Comparison of ENCODE assay signal across 10 mouse cellular contexts in the genomic region with DNA sequence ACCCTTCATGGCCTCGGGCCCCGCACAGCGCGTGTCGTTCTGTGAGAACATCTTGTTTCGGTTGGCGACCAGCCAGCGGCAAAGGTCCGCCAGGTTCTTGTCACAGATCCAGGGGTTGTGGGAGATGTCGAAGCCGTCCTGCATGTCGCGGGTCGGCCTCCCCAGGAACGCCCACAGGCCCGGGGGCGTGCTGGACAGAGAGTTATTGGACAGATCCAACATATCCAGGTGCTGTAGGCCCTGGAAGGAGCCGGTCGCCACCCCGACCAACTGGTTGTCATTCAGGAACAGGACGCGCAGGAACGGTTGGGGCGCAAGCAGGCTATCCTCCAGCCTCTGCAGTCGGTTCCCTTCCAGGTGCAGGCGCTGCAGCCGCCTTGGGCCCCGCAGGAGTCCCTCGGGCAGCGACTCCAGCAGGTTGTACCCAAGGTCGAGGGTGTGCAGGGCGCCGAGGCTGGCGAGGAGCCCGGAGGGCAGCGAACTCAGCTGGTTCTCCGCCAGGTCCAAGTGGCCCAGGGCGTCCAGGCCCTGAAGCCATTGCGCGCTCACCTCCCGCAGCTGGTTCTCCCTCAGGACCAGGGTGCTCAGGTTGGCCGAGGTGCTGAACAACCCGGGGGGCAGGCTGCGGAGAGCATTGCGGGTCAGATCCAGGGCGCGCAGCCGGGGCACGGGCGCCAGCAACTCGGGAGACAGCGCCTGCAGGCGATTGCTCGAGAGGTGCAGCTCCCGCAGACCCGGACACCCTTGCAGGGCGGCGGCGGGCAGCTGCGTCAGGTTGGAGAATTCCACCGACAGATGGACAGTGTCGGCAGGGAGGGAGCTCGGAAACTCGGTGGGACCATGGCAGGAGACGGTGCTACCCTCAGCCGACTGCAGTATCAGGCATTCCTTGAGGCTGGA. TPM values are rescaled to one million over a fixed set of nuclear protein-coding genes. Genes with fewer than 3 reads are reported as not detected.
DNase-seq lines count a peak whose midpoint lies in the region; ATAC-seq and TF ChIP-seq lines count a peak whose summit lies in the region.
"Had no signal": no experiment of that assay in that cellular context is flagged by ENCODE, and none has a peak within 500 bp of the region (broad histone marks: within the 10 kb centered on the region; RNA-seq: fewer than 3 reads in every experiment).

No protein-coding gene starts in this region.

- no peaks in the 10 kb centered on the region for H3K36me3 ChIP-seq in limb, embryonic 12.5 days
- H3K36me3 ChIP-seq in stomach, embryonic 16.5 days (ENCODE audit: control insufficient read depth, insufficient read depth, low read length) = no peaks in the 10 kb centered on the region

- TF ChIP-seq POLR2A in cortical plate, adult 2 months (IDR thresholded peaks at IDR 0.05; ENCODE audit: extremely low read depth, insufficient read depth, low read length) = no peak

- H3K27ac ChIP-seq in cortical plate, adult 2 months (ENCODE audit: insufficient read depth, low read length) = no peak overlapping the region
- H3K27ac ChIP-seq in limb, embryonic 12.5 days = no peak overlapping the region
- H3K27ac ChIP-seq in stomach, embryonic 16.5 days (ENCODE audit: low read length) = no peak overlapping the region

- peak; percentile 59 to 73 for DNase-seq in lung, adult 18-20 months
- no peak for DNase-seq in lung, postnatal 25 days (ENCODE audit: low spot score)
- DNase-seq in heart, postnatal 36 days = peak; percentile 73 to 77
- no peak for DNase-seq in left cerebral cortex, adult 8-10 months (ENCODE audit: low spot score in 2 of 2)
- DNase-seq in urinary bladder, postnatal 10 days (ENCODE audit: low spot score) = no peak

- H3K4me3 ChIP-seq in cortical plate, adult 2 months (ENCODE audit: insufficient read depth, low read length) = 0 out of 2 replicates have a peak overlapping the region, but pooled peaks have one; percentile 8
- peak overlapping the region; percentile 16 for H3K4me3 ChIP-seq in limb, embryonic 12.5 days (replicated peaks)
- peak overlapping the region; percentile 15 for H3K4me3 ChIP-seq in stomach, embryonic 16.5 days (replicated peaks; ENCODE audit: low read length)

- peaks cover 98% of the 10 kb centered on the region for H3K27me3 ChIP-seq in limb, embryonic 12.5 days
- H3K27me3 ChIP-seq in stomach, embryonic 16.5 days (ENCODE audit: control insufficient read depth, insufficient read depth, low read length) = peaks cover 42% of the 10 kb centered on the region

- intact Hi-C loops in heart, postnatal 36 days (cut with DNase I) = no loop called here

- H3K9ac ChIP-seq in limb, embryonic 12.5 days (replicated peaks) = 0 out of 2 replicates have a peak overlapping the region, but pooled peaks have one; percentile 34
- no peak overlapping the region for H3K9ac ChIP-seq in stomach, embryonic 16.5 days (ENCODE audit: low read length)

- peak overlapping the region; percentile 26 for H3K4me2 ChIP-seq in limb, embryonic 12.5 days
- peak overlapping the region; percentile 20 for H3K4me2 ChIP-seq in stomach, embryonic 16.5 days (ENCODE audit: low read depth, low read length)

- TF ChIP-seq CTCF in cortical plate, adult 2 months (IDR thresholded peaks at IDR 0.05; ENCODE audit: extremely low read depth, insufficient read depth, low read length) = no peak

- WGBS in limb, embryonic 12.5 days = 7% methylated on average over 66 of the region's 66 CpGs
- 6% methylated on average over 66 of the region's 66 CpGs for WGBS in stomach, embryonic 16.5 days

- no peaks in the 10 kb centered on the region for H3K4me1 ChIP-seq in cortical plate, adult 2 months (ENCODE audit: control insufficient read depth, insufficient read depth, low read length)
- peaks cover 28% of the 10 kb centered on the region for H3K4me1 ChIP-seq in limb, embryonic 12.5 days (replicated peaks)
- peaks cover 10% of the 10 kb centered on the region; the same call in 1 of the 2 replicates for H3K4me1 ChIP-seq in stomach, embryonic 16.5 days (ENCODE audit: control insufficient read depth, insufficient read depth, low read length)

- H3K9me3 ChIP-seq in limb, embryonic 12.5 days = peaks cover 17% of the 10 kb centered on the region
- H3K9me3 ChIP-seq in stomach, embryonic 16.5 days (replicated peaks; ENCODE audit: control insufficient read depth, low read length) = peaks cover 8% of the 10 kb centered on the region
- H3K9me3 ChIP-seq: G1E had no signal

- no peak for ATAC-seq in limb, embryonic 12.5 days (ENCODE audit: insufficient number of reproducible peaks, insufficient read depth, low FRiP score, low TSS enrichment, low read depth)
- ATAC-seq in stomach, embryonic 16.5 days (ENCODE audit: insufficient read depth, low FRiP score) = no peak

RNA-seq across cellular contexts. Expression of a gene that starts 1.6 kb away (rescaled TPM):
- polyA plus RNA-seq in cortical plate, adult 2 months (2012; rRNA removed) = 2.6 and 3.1 TPM in 2 replicates
- 10 to 100 TPM; 56.1 to 73.6 TPM for total RNA-seq in heart, postnatal 36 days (2021)
- polyA plus RNA-seq in limb, embryonic 12.5 days (2016; fragmentation: Nextera tagmentation; extraction: Ambion mirVana) = 0.24 TPM in 1 of 2 replicates, not detected in the other
- polyA plus RNA-seq in stomach, embryonic 16.5 days (2015; fragmentation: Nextera tagmentation; extraction: Ambion mirVana) = 1.3 and 1.4 TPM in 2 replicates
- total RNA-seq in left cerebral cortex, adult 8-10 months (2022) = 1 to 10 TPM; 1.5 to 3.4 (median 2.0) TPM
- total RNA-seq: G1E had no signal
- polyA plus RNA-seq: G1E had no signal

RNA-seq across cellular contexts. Expression of a gene that starts 2.8 kb away (rescaled TPM):
- 0.55 and 0.67 TPM in 2 replicates for polyA plus RNA-seq in cortical plate, adult 2 months (2012; rRNA removed)
- total RNA-seq in heart, postnatal 36 days (2021) = 100 to 1,000 TPM; 171 to 183 TPM
- 0.10 TPM in 2 replicates for polyA plus RNA-seq in limb, embryonic 12.5 days (2016; fragmentation: Nextera tagmentation; extraction: Ambion mirVana)
- polyA plus RNA-seq in stomach, embryonic 16.5 days (2015; fragmentation: Nextera tagmentation; extraction: Ambion mirVana) = 0.62 and 1.2 TPM in 2 replicates
- total RNA-seq in left cerebral cortex, adult 8-10 months (2022) = under 1 TPM; 0.81 to 0.96 (median 0.93) TPM
- total RNA-seq: G1E; hematopoietic stem cell, adult 5-6 weeks had no signal
- polyA plus RNA-seq: G1E had no signal

RNA-seq across cellular contexts. Expression of a gene that starts 10.6 kb away (rescaled TPM):
- 0.73 and 1.2 TPM in 2 replicates for polyA plus RNA-seq in cortical plate, adult 2 months (2012; rRNA removed)
- total RNA-seq in heart, postnatal 36 days (2021) = 100 to 1,000 TPM; 157 to 172 TPM
- 0.12 and 0.23 TPM in 2 replicates for polyA plus RNA-seq in limb, embryonic 12.5 days (2016; fragmentation: Nextera tagmentation; extraction: Ambion mirVana)
- polyA plus RNA-seq in stomach, embryonic 16.5 days (2015; fragmentation: Nextera tagmentation; extraction: Ambion mirVana) = 0.80 and 0.90 TPM in 2 replicates
- 10 to 100 TPM in 1 of 4 experiments, 1 to 10 TPM in 3; 4.7 to 14.9 (median 7.5) TPM for total RNA-seq in left cerebral cortex, adult 8-10 months (2022)
- total RNA-seq: hematopoietic stem cell, adult 5-6 weeks had no signal
- polyA plus RNA-seq: G1E had no signal

RNA-seq across cellular contexts. Expression of a gene that starts 19.9 kb away (rescaled TPM):
- polyA plus RNA-seq in cortical plate, adult 2 months (2012; rRNA removed) = 87.3 and 88.9 TPM in 2 replicates
- total RNA-seq in heart, postnatal 36 days (2021) = 10 to 100 TPM in 1 of 2 experiments, 1 to 10 TPM in 1; 7.5 to 10.2 TPM
- polyA plus RNA-seq in limb, embryonic 12.5 days (2016; fragmentation: Nextera tagmentation; extraction: Ambion mirVana) = 3.1 and 3.3 TPM in 2 replicates
- polyA plus RNA-seq in stomach, embryonic 16.5 days (2015; fragmentation: Nextera tagmentation; extraction: Ambion mirVana) = 0.50 and 0.71 TPM in 2 replicates
- 100 to 1,000 TPM; 116 to 130 (median 121) TPM for total RNA-seq in left cerebral cortex, adult 8-10 months (2022)

RNA-seq across cellular contexts. Expression of a gene that starts 40.8 kb away (rescaled TPM):
- 126 and 148 TPM in 2 replicates for polyA plus RNA-seq in cortical plate, adult 2 months (2012; rRNA removed)
- 10 to 100 TPM; 37.5 to 41.1 TPM for total RNA-seq in heart, postnatal 36 days (2021)
- 176 and 189 TPM in 2 replicates for polyA plus RNA-seq in limb, embryonic 12.5 days (2016; fragmentation: Nextera tagmentation; extraction: Ambion mirVana)
- 77.3 and 80.1 TPM in 2 replicates for polyA plus RNA-seq in stomach, embryonic 16.5 days (2015; fragmentation: Nextera tagmentation; extraction: Ambion mirVana)
- 100 to 1,000 TPM in 3 of 4 experiments, 10 to 100 TPM in 1; 95.3 to 115 (median 104) TPM for total RNA-seq in left cerebral cortex, adult 8-10 months (2022)

Comparison
In these comparisons a context has a peak if more than half of its experiments do, and no peak if none do; other contexts are left out.
1. DNase-seq: peak in lung, adult 18-20 months (2 of 2) and heart, postnatal 36 days (2 of 2); none in lung, postnatal 25 days (single experiment), left cerebral cortex, adult 8-10 months (0 of 2) and urinary bladder, postnatal 10 days (single experiment).
2. Peak in every context shown above with its lines, with median percentiles within 50 percentile points of each other: H3K4me3 ChIP-seq.